Mouse (Mus musculus) neutrophil, adult 5-6 weeks (primary cell): ENCODE results near the gene Hoxd10. TPM values are rescaled to one million over a fixed set of nuclear protein-coding genes. Genes with fewer than 3 reads are reported as not detected.

Experiments
- ATAC-seq: fragments of 151-379, 151-347 bp; 2 replicates; pipeline ENCODE4 v1.8.0; 2017; ENCODE audit warnings: mild to moderate bottlenecking, moderate TSS enrichment; ENCODE audit not compliant: insufficient number of reproducible peaks, poor library complexity, low FRiP score, severe bottlenecking; ENCODE audit errors: extremely low read depth
- total RNA-seq: library from RNA; stranded (forward); fragments of 200-1000 nt; gene quantifications from 2 replicates; pipeline ENCODE4 v1.2.3, GENCODE M21; 2017

The Hoxd10 gene
- total RNA-seq, 1 experiment from 2014 or later: not detected

- no peak for ATAC-seq
Observed at GRCm38 (mm10) chr2:74691995-74692807, 477 bp downstream of the Hoxd10 start.

- ATAC-seq: no peak
Observed at GRCm38 (mm10) chr2:74692808-74693431, 1.2 kb downstream of the Hoxd10 start.

GRCm38 (mm10) chr2:74693432-74693827 lies 1.7 kb downstream of the Hoxd10 start:
- ATAC-seq: no peak

- no peak for ATAC-seq
Observed at GRCm38 (mm10) chr2:74694066-74694465, 2.3 kb downstream of the Hoxd10 start.

- ATAC-seq: no peak
Observed at GRCm38 (mm10) chr2:74695383-74695782, 3.7 kb downstream of the Hoxd10 start.

GRCm38 (mm10) chr2:74695813-74696430 lies 4.2 kb downstream of the Hoxd10 start:
- ATAC-seq: no peak

- ATAC-seq: no peak
Observed at GRCm38 (mm10) chr2:74696442-74697335, 5.0 kb downstream of the Hoxd10 start.

GRCm38 (mm10) chr2:74697567-74698121 lies 5.9 kb downstream of the Hoxd10 start, which contains the start of gene Hoxd9:
Gene Hoxd9, plus strand, starts transcription at chr2:74697727.
- ATAC-seq: no peak

- ATAC-seq: no peak
Observed at GRCm38 (mm10) chr2:74698201-74699052, 6.7 kb downstream of the Hoxd10 start.

GRCm38 (mm10) chr2:74699053-74699430 lies 7.3 kb downstream of the Hoxd10 start:
- ATAC-seq: no peak

GRCm38 (mm10) chr2:74699664-74700545 lies 8.2 kb downstream of the Hoxd10 start:
- ATAC-seq: no peak

GRCm38 (mm10) chr2:74700546-74701112 lies 8.9 kb downstream of the Hoxd10 start:
- no peak for ATAC-seq

- ATAC-seq: no peak
Observed at GRCm38 (mm10) chr2:74701949-74702819, 10.5 kb downstream of the Hoxd10 start.

- ATAC-seq: no peak
Observed at GRCm38 (mm10) chr2:74702820-74703219, 11.1 kb downstream of the Hoxd10 start.

GRCm38 (mm10) chr2:74703317-74703716 lies 11.6 kb downstream of the Hoxd10 start:
- ATAC-seq: no peak
